Mouse (Mus musculus) ovary, adult 2 months (tissue): Measurements from ENCODE around the gene Fam71b. TPM values are rescaled to one million over a fixed set of nuclear protein-coding genes. Genes with fewer than 3 reads are reported as not detected.

Source experiments
- polyA plus RNA-seq: library from polyadenylated mRNA; depleted of rRNA; stranded (reverse); fragments of >200 nt; gene quantifications from 2 replicates; pipeline ENCODE4 v1.2.3, GENCODE M21; 2012; rRNA removed

Gene Fam71b
- polyA plus RNA-seq = 0.09 and 0.17 TPM in 2 replicates

GRCm38 (mm10) chr11:46396167-46396859 is at the start of gene Fam71b:
Gene Fam71b, plus strand, starts transcription at chr11:46396559.

GRCm38 (mm10) chr11:46389336-46390117 is 6.8 kb upstream of the Fam71b start, which contains the start of gene Itk:
Gene Itk, minus strand, starts transcription at chr11:46389515.

GRCm38 (mm10) chr11:46436760-46437458 is 40.5 kb downstream of the Fam71b start, which contains the start of gene Med7:
Gene Med7, plus strand, starts transcription at chr11:46436925.

GRCm38 (mm10) chr11:46454453-46455045 is 58.2 kb downstream of the Fam71b start, which contains the start of gene Havcr2:
Gene Havcr2, plus strand, starts transcription at chr11:46454935.

Other genes starting within 250 kb of the Fam71b start
- gene Nipal4, start 230.1 kb upstream of the Fam71b start, polyA plus RNA-seq = 1.8 and 2.7 TPM in 2 replicates
- not detected in 2 replicates for gene Fndc9, start 161.0 kb upstream of the Fam71b start, polyA plus RNA-seq
- gene Cyfip2, start 83.7 kb upstream of the Fam71b start, polyA plus RNA-seq = 16.5 and 22.5 TPM in 2 replicates
- 0.16 and 0.22 TPM in 2 replicates for gene Itk, start 7.0 kb upstream of the Fam71b start, polyA plus RNA-seq
- gene Med7, start 40.4 kb downstream of the Fam71b start, polyA plus RNA-seq = 18.6 and 49.5 TPM in 2 replicates
- gene Havcr2, start 58.4 kb downstream of the Fam71b start, polyA plus RNA-seq = 0.15 and 0.17 TPM in 2 replicates
- gene Gm12169, start 127.7 kb downstream of the Fam71b start, polyA plus RNA-seq = not detected in 2 replicates
- not detected in 2 replicates for gene BC053393, start 175.0 kb downstream of the Fam71b start, polyA plus RNA-seq
- gene Dppa1, start 232.7 kb downstream of the Fam71b start, polyA plus RNA-seq = not detected in 2 replicates